Mouse (Mus musculus): ENCODE data around the gene Gm2a. TPM values are rescaled to one million over a fixed set of nuclear protein-coding genes. Genes with fewer than 3 reads are reported as not detected.
"Not testable (repeated sequence)": the region's sequence is repeated elsewhere in the genome, so short reads cannot be mapped to it uniquely, and the experiment has no call there.

Gene Gm2a
- polyA plus RNA-seq, 1 experiment from 2014 or later = 38.5 TPM

GRCm38 (mm10) chr11:55102015-55102414, 4.1 kb downstream of the Gm2a start:
- no peak overlapping the region for H3K4me2 ChIP-seq (ENCODE audit: low read depth, low read length)
- H3K9me3 ChIP-seq (replicated peaks; ENCODE audit: control insufficient read depth, low read length) = no peaks in the 10 kb centered on the region
- no peak for ATAC-seq (replicated peaks; ENCODE audit: extremely low read depth, insufficient read depth, low FRiP score)
- peaks cover 10% of the 10 kb centered on the region for H3K4me1 ChIP-seq (ENCODE audit: control insufficient read depth, insufficient read depth, low read length)
- WGBS = 80% methylated on average over 3 of the region's 3 CpGs
- no peaks in the 10 kb centered on the region for H3K27me3 ChIP-seq (ENCODE audit: control insufficient read depth, insufficient read depth, low read length)
- no peak overlapping the region for H3K27ac ChIP-seq (ENCODE audit: low read length)
- no peak overlapping the region for H3K4me3 ChIP-seq (ENCODE audit: low read length)
- 0 out of 2 replicates have a peak, but pooled peaks cover 3% of the 10 kb centered on the region for H3K36me3 ChIP-seq (ENCODE audit: control insufficient read depth, insufficient read depth)
- H3K9ac ChIP-seq (ENCODE audit: low read length) = no peak overlapping the region

- H3K4me1 ChIP-seq (ENCODE audit: control insufficient read depth, insufficient read depth, low read length) = peaks cover 7% of the 10 kb centered on the region
- ATAC-seq (replicated peaks; ENCODE audit: extremely low read depth, insufficient read depth, low FRiP score) = no peak
- no peak overlapping the region for H3K4me3 ChIP-seq (ENCODE audit: low read length)
These were observed 5.3 kb downstream of the Gm2a start for GRCm38 (mm10) chr11:55103229-55103628.

GRCm38 (mm10) chr11:55105389-55105788, 7.5 kb downstream of the Gm2a start:
- Histone ChIP-seq H3K36me3 (ENCODE audit: control insufficient read depth, insufficient read depth) (0 out of 2 replicates have a peak, but pooled peaks cover 3% of the 10 kb centered on the region), H3K27ac (ENCODE audit: low read length) (no peak overlapping the region), H3K9ac (ENCODE audit: low read length) (no peak overlapping the region), H3K4me3 (ENCODE audit: low read length) (no peak overlapping the region), H3K9me3 (replicated peaks; ENCODE audit: control insufficient read depth, low read length) (no peaks in the 10 kb centered on the region), H3K27me3 (ENCODE audit: control insufficient read depth, insufficient read depth, low read length) (no peaks in the 10 kb centered on the region), H3K4me1 (ENCODE audit: control insufficient read depth, insufficient read depth, low read length) (no peaks in the 10 kb centered on the region; the same call in 1 of the 2 replicates), H3K4me2 (ENCODE audit: low read depth, low read length) (no peak overlapping the region)
- ATAC-seq (replicated peaks; ENCODE audit: extremely low read depth, insufficient read depth, low FRiP score) = no peak
- WGBS = 75% methylated on average over 4 of the region's 4 CpGs

More at GRCm38 (mm10) chr11:55103229-55103628, 5.3 kb downstream of the Gm2a start:
- Histone ChIP-seq H3K4me2 (ENCODE audit: low read depth, low read length) (no peak overlapping the region), H3K27me3 (ENCODE audit: control insufficient read depth, insufficient read depth, low read length) (no peaks in the 10 kb centered on the region), H3K9me3 (replicated peaks; ENCODE audit: control insufficient read depth, low read length) (no peaks in the 10 kb centered on the region), H3K9ac (ENCODE audit: low read length) (no peak overlapping the region), H3K36me3 (ENCODE audit: control insufficient read depth, insufficient read depth) (0 out of 2 replicates have a peak, but pooled peaks cover 3% of the 10 kb centered on the region), H3K27ac (ENCODE audit: low read length) (no peak overlapping the region)
- WGBS = 86% methylated on average over 3 of the region's 3 CpGs

- Histone ChIP-seq H3K36me3 (ENCODE audit: control insufficient read depth, insufficient read depth) (0 out of 2 replicates have a peak, but pooled peaks cover 3% of the 10 kb centered on the region), H3K4me1 (ENCODE audit: control insufficient read depth, insufficient read depth, low read length) (no peaks in the 10 kb centered on the region; the same call in 1 of the 2 replicates), H3K4me2 (ENCODE audit: low read depth, low read length) (no peak overlapping the region), H3K9ac (ENCODE audit: low read length) (no peak overlapping the region), H3K9me3 (replicated peaks; ENCODE audit: control insufficient read depth, low read length) (no peaks in the 10 kb centered on the region), H3K27me3 (ENCODE audit: control insufficient read depth, insufficient read depth, low read length) (no peaks in the 10 kb centered on the region), H3K27ac (ENCODE audit: low read length) (no peak overlapping the region), H3K4me3 (ENCODE audit: low read length) (no peak overlapping the region)
- no peak for ATAC-seq (replicated peaks; ENCODE audit: extremely low read depth, insufficient read depth, low FRiP score)
- 87% methylated on average over 1 of the region's 1 CpGs for WGBS
These were observed 8.7 kb downstream of the Gm2a start for GRCm38 (mm10) chr11:55106636-55107035.

- 79% methylated on average over 7 of the region's 7 CpGs for WGBS
- peaks cover 9% of the 10 kb centered on the region for H3K4me1 ChIP-seq (ENCODE audit: control insufficient read depth, insufficient read depth, low read length)
- ATAC-seq (replicated peaks; ENCODE audit: extremely low read depth, insufficient read depth, low FRiP score) = no peak
- H3K4me3 ChIP-seq (ENCODE audit: low read length) = no peak overlapping the region
- no peak overlapping the region for H3K27ac ChIP-seq (ENCODE audit: low read length)
- H3K36me3 ChIP-seq (ENCODE audit: control insufficient read depth, insufficient read depth) = no peaks in the 10 kb centered on the region
- no peaks in the 10 kb centered on the region for H3K27me3 ChIP-seq (ENCODE audit: control insufficient read depth, insufficient read depth, low read length)
- no peaks in the 10 kb centered on the region for H3K9me3 ChIP-seq (replicated peaks; ENCODE audit: control insufficient read depth, low read length)
- no peak overlapping the region for H3K4me2 ChIP-seq (ENCODE audit: low read depth, low read length)
- no peak overlapping the region for H3K9ac ChIP-seq (ENCODE audit: low read length)
These were observed 11.8 kb downstream of the Gm2a start for GRCm38 (mm10) chr11:55109521-55110300.

GRCm38 (mm10) chr11:55110566-55111169, 12.8 kb downstream of the Gm2a start:
- Histone ChIP-seq H3K9me3 (replicated peaks; ENCODE audit: control insufficient read depth, low read length) (no peaks in the 10 kb centered on the region), H3K9ac (ENCODE audit: low read length) (no peak overlapping the region), H3K4me3 (ENCODE audit: low read length) (no peak overlapping the region), H3K27me3 (ENCODE audit: control insufficient read depth, insufficient read depth, low read length) (no peaks in the 10 kb centered on the region), H3K4me2 (ENCODE audit: low read depth, low read length) (no peak overlapping the region), H3K36me3 (ENCODE audit: control insufficient read depth, insufficient read depth) (no peaks in the 10 kb centered on the region), H3K4me1 (ENCODE audit: control insufficient read depth, insufficient read depth, low read length) (peaks cover 9% of the 10 kb centered on the region), H3K27ac (ENCODE audit: low read length) (0 out of 2 replicates have a peak overlapping the region, but pooled peaks have one; percentile 7)
- WGBS = 61% methylated on average over 7 of the region's 7 CpGs
- ATAC-seq (replicated peaks; ENCODE audit: extremely low read depth, insufficient read depth, low FRiP score) = no peak

- ATAC-seq (replicated peaks; ENCODE audit: extremely low read depth, insufficient read depth, low FRiP score) = peak; percentile 79
- Histone ChIP-seq H3K27me3 (ENCODE audit: control insufficient read depth, insufficient read depth, low read length) (no peaks in the 10 kb centered on the region), H3K9me3 (replicated peaks; ENCODE audit: control insufficient read depth, low read length) (no peaks in the 10 kb centered on the region), H3K36me3 (ENCODE audit: control insufficient read depth, insufficient read depth) (no peaks in the 10 kb centered on the region), H3K4me2 (ENCODE audit: low read depth, low read length) (no peak overlapping the region; the same call in 1 of the 2 replicates), H3K4me1 (ENCODE audit: control insufficient read depth, insufficient read depth, low read length) (peaks cover 9% of the 10 kb centered on the region), H3K9ac (ENCODE audit: low read length) (no peak overlapping the region), H3K27ac (ENCODE audit: low read length) (peak overlapping the region; percentile 63), H3K4me3 (ENCODE audit: low read length) (no peak overlapping the region)
- 43% methylated on average over 7 of the region's 7 CpGs for WGBS
These were observed 15.4 kb downstream of the Gm2a start for GRCm38 (mm10) chr11:55113209-55113860.

- not testable (repeated sequence) for H3K36me3 ChIP-seq (ENCODE audit: control insufficient read depth, insufficient read depth); H3K9ac ChIP-seq (ENCODE audit: low read length); H3K27me3 ChIP-seq (ENCODE audit: control insufficient read depth, insufficient read depth, low read length); H3K9me3 ChIP-seq (replicated peaks; ENCODE audit: control insufficient read depth, low read length); H3K4me3 ChIP-seq (ENCODE audit: low read length); H3K4me2 ChIP-seq (ENCODE audit: low read depth, low read length); H3K4me1 ChIP-seq (ENCODE audit: control insufficient read depth, insufficient read depth, low read length)
- peak overlapping the region; percentile 63 for H3K27ac ChIP-seq (ENCODE audit: low read length)
- 25% methylated on average over 4 of the region's 4 CpGs for WGBS
- ATAC-seq (replicated peaks; ENCODE audit: extremely low read depth, insufficient read depth, low FRiP score) = peak; percentile 66
These were observed 15.9 kb downstream of the Gm2a start for GRCm38 (mm10) chr11:55113861-55114250.

GRCm38 (mm10) chr11:55114291-55114690, 16.4 kb downstream of the Gm2a start:
- WGBS = 37% methylated on average over 2 of the region's 2 CpGs
- no peak overlapping the region for H3K4me2 ChIP-seq (ENCODE audit: low read depth, low read length)
- ATAC-seq (replicated peaks; ENCODE audit: extremely low read depth, insufficient read depth, low FRiP score) = no peak
- no peaks in the 10 kb centered on the region for H3K36me3 ChIP-seq (ENCODE audit: control insufficient read depth, insufficient read depth)
- peak overlapping the region; percentile 41 for H3K27ac ChIP-seq (ENCODE audit: low read length)
- no peak overlapping the region for H3K9ac ChIP-seq (ENCODE audit: low read length)
- no peaks in the 10 kb centered on the region for H3K27me3 ChIP-seq (ENCODE audit: control insufficient read depth, insufficient read depth, low read length)
- no peak overlapping the region for H3K4me3 ChIP-seq (ENCODE audit: low read length)
- peaks cover 9% of the 10 kb centered on the region for H3K4me1 ChIP-seq (ENCODE audit: control insufficient read depth, insufficient read depth, low read length)
- H3K9me3 ChIP-seq (replicated peaks; ENCODE audit: control insufficient read depth, low read length) = no peaks in the 10 kb centered on the region; the same call in none of the 2 replicates
